Mouse (Mus musculus) adrenal gland, adult 8-10 months (tissue): ENCODE results near the gene Plekhg3. TPM values are rescaled to one million over a fixed set of nuclear protein-coding genes. Genes with fewer than 3 reads are reported as not detected.

Experiments
- DNase-seq: peaks from one replicate; pipeline ENCODE4 v3.0.0; 2022
- total RNA-seq, 4 experiments: library from RNA; stranded (reverse); gene quantifications; 2 replicates each; pipeline ENCODE4 v1.2.4; 2022

Gene Plekhg3
- 10 to 100 TPM; 10.8 to 23.4 (median 16.2) TPM for total RNA-seq

DNA sequence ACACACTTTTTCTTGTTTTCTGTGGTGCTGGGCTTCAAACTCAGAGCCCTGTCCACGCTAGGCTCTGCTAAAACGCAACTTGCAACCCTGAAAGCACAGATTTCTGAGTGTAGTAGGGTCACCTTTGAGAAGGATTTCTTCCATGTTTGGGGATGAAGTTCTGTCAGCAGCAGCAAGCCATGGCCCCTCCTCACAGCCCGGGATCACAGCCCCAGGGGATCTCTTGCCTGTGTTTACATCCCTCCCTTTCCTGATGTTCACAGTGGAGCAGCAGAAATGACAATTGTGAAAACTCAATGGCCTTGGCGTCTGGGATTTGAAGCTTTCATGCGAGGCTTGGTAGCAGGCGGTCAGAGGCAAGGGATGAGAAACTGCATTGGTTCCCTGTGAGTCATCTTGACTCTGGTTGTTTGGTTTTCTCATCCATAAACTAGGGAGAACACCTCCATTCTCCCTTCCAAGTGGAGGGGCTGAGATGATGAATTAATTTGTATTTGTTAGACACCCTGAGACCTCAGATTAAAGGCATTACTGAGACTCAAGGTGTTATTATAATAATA lies at the start of gene Plekhg3:
Gene Plekhg3 (plus strand): TSS at position 312 of the 560 bp plus-strand sequence.
- no peak for DNase-seq

DNA sequence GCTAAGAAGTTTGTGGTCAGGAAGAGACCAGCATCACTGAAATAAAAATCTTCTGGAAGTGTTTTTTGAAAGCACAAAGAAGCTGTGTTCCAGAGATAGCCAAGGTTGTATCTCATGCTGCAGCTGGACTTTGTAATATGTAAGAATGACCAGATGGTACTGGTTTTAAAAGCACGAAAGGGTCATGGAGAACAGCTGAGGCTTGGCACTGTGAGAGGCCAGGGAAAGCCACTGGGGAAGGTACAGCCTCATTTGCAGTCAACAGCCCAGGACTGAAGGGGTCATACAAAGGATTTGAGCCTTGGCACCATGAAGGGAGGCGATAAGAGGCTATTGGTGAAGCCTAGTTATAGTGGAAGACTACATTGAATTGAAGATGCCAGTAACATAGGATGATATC lies 48.2 kb upstream of the Plekhg3 start:
- DNase-seq = no peak

DNA sequence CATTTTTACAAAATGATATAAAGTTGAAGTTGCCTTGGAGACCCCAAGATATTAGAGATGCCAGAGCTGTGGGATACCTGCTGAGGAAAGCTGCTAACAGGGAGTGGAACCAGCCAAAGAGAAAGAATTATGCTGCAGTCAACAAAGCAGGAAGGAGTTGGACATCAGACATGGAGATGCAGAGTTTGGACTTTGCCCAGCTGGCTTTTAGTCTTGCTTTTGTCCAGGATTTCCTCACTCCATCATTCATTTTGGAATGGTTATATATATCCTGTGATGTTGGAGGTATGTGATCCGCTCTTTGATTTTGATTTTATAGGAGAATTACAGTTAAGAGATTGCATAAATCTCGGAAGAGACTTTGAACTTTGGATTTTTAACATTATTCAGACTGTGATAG lies 47.7 kb upstream of the Plekhg3 start:
- DNase-seq = no peak

DNA sequence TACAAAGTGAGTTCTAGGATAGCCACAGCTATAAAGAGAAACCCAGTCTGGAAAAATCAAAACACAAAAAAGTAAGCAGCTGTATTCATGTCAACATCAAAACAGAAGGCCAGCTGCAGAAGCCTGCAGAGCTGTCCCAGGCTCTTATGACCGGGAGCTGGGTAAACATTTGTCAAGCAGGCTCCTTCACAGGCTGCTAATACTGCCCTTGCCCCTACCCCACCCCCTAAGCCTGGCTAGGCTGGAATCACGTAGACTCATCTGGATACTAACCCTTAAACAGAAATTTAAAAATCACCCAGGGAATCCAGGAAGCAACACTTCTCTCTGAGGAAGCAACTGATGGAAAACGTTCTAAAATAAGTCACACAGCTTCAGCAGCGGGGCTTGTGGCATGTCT lies 45.8 kb upstream of the Plekhg3 start:
- DNase-seq = no peak

DNA sequence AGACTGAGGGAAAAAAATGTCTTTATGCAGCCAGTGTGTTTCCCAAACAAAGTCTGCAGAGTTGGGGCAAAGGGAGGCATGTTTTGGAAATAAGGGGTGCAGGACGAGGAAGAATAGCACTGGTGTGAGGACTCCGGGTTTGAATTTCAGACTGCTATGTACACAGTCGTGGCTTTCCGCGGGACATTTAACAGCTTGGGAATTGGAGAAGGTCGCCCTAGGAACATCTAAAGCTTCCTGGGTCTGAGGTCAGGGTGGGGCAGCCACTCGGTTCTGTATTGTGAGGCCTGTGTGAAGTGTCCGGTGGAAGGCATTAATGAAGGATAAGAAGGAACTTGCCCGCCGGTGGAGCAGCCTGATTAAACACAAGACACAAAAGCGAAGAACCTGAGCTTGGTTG lies 45.3 kb upstream of the Plekhg3 start:
- DNase-seq = no peak

DNA sequence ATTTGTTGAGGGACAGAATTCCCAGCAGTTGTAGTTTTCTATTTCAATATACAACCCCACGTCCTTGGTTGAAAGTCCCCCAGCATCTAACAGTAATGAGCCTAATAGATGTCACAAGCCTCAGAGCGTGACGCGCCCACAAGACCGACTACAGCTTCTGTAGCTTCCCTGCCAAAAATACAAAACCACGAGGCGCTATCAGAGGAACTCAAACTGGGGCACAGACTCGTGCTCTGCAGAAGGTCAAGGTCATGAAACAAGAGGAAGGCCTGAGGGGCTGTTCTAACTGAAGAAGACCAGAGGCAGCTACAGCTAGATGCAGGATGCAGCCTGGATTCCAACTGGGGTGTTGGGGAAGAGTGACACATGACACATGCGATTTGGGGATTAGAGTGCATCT lies 43.7 kb upstream of the Plekhg3 start:
- no peak for DNase-seq

DNA sequence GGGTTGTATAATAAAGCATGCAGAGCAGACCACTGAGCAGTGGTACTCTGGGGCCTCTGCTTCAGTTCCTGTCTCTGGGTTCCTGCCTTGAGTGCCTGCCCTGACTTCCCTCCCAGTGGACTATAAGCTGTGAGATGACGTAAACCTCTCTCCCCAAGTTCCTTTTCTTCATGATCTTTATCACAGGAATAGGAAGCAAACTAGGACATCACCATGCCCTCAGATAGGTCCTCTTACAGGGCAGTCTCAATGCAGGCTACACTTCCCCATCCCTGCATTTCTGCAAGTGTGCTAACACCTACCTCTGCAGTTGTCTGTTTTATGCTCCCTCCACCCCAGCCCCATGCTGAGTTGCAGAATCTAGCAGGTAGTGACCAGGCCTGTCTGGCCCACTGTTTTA lies 39.9 kb upstream of the Plekhg3 start:
- no peak for DNase-seq

DNA sequence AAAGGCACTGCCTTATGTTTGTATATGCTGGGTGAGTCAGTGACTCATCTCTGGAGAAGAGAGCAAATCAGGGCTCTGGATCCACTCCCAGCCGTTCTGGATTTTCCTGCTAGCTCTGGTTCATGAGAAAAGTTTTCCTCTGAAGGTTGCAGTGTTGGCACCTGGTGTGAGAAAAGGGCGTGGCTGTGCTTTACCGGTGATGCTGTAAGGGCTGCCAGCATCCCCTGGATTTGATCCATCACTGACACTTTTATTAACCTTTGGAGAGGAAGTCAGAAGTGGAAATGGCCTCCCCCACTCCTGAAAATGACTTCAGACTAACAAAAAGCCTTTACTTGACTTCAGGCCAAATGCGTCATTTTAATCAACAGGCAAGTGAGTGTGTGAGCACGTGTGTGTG lies 37.2 kb upstream of the Plekhg3 start:
- DNase-seq = no peak

DNA sequence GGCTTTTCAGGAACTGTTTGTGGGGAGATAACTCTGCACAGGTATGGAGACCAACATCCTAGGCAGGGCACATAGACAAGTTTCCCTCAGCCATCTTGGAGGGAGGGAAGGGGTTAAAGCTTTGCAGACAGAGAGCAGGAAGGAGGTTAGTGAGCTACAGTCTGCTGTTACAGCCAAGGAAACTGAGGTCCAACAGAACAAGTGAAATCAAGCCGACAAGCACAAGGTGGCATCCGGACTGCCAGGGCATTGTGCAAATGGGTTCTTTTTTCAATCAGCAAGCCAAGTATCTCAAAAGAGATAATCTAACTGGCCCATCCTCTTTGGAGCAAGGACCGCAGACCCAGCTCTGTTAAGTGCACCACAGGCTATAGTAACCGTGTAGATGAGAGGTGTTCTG lies 35.3 kb upstream of the Plekhg3 start:
- no peak for DNase-seq

DNA sequence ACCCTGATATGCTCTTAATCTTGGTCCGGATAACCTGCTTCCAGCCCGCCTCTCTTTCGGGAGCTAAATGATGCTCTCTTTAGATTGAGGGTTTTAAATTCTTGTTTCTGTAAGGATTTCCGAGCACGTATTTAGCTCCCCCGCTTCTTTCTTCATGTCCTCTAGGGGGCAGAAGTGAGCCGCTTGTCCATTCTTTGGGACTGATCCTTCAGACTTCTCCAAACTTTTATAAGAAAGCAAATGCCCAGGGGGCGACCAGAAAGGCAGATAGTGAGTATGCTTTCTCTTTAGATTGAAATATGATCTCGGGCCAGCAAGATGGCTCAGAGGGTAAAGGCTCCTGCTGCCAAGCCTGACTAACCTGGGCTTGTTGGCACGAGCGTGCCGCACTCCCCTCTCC lies 34.4 kb upstream of the Plekhg3 start:
- DNase-seq = no peak

DNA sequence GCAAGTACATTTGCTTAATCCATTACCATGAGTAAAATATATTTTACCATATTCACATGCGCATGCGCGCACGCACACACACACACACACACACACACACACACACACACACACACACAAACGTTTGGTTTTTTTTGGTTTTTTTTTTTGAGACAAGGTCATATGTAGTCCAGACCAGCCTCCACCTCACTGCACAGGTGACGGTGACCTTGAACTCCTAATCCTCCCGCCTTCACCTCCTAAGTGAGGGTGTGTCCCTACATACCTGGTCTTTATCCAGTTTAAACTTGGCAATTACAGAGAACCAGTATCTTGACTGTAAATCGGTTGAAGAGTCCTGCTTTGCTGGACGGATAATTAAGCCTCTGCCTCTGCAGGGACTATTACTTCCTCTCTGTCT lies 31.4 kb upstream of the Plekhg3 start:
- no peak for DNase-seq

DNA sequence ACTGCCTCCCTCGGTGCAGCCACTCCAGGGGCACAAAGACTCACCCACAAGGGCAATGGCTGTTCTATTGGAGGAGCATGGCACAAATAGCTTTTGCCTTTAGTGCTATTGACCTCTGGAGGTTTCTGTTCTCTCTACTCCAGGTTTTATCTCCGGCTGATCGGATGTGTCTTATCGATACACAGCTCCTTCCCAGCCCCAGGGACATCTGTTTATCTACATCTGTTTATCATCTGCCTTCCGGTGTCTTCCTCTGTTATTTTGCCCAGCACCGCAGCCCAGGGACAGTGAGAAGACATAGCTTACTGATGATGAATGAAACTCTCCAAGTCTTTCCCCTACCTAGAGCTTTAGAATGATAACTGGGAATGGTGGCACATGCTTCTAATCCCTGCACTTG lies 30.6 kb upstream of the Plekhg3 start:
- no peak for DNase-seq

DNA sequence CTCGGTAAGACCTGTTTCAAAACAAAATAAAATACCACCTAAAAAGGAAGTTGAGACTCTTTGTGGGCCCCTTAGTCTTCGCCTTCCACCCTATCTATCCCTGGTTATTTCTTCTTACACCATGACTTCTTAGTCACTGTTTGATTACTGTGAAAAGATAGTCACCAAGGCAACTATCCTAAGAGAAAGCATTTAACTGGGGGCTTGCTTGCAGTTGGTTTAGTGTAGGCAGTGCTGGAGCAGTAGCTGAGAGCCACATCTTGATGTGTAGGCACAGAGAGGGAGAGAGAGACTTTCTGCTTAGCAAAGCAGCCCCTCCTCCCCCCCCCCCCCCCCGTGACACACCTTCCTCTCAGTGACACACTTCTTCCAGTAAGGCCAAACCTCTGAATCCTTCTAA lies 29.8 kb upstream of the Plekhg3 start:
- no peak for DNase-seq

DNA sequence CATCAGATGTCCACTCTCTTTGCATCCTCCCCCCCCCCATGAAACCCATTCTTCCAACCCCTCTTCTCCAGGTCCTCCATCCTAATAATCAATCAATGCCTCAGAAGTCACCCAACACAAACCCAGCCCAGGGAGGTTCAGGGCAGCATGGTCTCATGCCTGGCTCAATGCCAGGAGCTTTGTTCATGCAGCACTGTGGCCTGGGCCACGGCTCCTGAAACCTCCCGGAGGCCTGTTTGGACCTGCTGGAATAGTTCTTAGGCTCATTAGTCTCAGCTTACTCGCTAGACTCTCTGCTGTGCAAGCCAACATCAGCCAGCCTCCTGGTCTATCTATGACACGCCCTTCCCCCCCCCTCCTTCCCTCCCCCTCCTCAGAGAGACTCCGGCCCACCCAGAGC lies 27.7 kb upstream of the Plekhg3 start:
- DNase-seq = no peak

DNA sequence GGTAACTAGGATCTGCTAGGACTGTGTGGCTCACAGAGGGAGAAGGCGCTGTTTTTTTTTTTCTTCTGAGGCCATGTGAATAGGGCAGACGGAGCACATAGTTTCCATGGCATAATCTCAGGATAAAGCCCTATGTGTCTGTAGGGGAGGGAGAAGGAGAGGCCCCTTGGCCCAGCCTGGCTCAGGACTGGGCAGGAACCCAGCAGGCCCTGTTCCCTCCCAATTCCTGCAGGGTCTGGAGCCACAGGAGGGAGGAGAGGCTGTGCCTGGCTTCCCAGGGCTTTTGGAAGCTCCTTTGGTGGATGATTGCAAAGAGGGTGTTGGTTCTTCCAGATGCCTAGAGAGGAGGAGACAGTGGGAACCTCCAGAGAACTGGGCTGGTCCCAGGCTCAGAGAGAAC lies 24.2 kb upstream of the Plekhg3 start:
- no peak for DNase-seq

DNA sequence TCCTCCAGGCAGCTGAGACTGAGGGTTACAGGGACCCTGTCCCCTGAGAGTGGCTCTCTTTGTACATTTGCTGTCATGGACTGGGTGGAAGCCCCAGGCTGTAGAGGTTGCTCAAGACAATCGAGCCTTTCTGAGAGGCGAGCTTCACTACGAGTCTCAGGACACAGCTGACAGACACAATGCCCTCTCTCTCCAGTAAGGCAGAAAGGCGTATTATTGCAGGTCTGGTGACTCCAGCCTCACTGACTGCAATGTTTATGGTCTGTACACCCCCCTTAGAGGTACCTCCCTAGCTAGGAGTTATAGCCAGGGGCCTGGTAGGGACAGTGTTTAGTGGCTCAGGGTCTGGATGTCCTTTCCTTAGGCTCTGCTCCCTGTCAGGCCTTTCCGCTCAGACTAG lies 22.9 kb upstream of the Plekhg3 start:
- DNase-seq = no peak

DNA sequence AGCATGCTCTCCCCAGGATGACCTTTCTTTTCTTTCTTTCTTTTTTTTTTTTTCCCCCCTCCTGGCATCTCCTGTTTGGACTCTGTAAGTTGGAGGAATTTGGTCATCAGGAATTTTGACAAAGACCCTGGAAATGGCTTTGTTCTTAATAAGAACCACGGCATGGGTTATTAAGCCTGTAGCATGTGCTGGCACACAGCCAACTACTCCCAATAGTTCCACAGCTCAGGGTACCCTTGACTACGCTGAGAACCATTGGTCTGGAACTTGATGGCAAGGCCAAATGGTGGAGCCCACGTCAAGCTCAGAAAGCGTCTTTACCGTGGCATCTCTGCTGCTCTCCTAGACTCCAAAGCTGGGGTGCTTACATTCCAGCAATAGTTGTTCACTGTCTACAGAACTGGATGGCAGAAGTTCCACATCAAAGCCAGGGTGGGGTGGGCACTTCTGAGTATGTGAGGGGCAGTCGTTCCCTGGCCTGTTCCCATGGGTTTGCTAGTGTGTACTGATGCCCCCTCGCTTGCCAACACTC lies 21.7 kb upstream of the Plekhg3 start:
- no peak for DNase-seq

DNA sequence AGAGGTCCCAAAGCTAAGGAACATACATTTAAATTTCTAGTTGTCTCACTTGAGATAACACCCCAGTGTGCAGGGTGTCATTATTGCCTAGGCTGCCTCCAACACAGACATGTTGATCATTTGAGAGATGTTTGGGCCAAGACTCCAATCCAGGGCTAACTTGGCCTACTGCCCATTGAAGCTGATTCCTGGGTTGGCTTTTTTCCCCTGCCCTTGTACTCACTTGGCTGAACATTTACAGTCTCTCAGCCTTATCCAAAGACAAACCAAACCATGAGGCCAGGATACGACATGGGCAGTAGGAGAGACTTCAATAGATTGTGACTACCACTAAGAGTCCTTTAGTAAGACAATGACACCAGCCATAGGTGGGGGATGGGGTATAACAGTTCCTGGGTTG lies 18.0 kb upstream of the Plekhg3 start:
- DNase-seq = no peak

DNA sequence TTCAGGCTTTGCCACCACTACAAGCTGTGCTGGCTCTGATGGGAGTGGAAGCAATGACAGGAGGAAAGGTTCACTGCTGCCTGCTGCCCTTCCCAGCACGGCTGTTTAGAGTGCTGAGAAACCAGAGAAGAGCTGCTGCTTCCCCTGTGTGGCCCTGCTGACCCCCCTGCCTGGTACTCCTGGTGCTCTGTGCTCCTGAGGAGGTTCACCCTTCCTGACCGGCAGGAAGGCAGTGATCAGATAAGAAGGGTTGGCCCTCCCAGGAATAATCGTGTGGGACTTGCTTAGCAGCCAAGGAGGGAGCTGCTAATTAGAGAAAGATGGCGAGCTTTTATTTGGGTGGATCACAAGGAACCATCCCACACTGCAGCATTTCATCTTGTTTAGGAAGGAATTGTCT lies 15.8 kb upstream of the Plekhg3 start:
- DNase-seq = no peak

DNA sequence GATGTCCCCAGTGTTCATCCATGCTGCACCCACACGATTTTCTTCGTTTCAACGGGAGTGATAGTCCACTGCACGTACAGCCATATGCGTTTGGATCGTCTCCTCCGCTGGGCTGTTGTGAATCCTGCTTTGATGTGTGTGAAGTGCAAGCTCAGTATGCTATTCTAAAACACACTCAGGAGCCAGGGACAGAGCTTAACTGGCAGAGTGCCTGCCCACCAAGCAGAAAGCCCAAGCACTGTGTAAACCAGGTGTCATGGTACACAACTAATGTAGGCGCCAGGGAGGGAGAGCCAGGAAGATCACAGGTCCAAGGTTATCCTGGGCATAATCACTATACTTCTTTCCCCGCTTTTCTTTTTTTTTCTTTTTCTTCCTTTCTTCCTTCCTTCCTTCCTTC lies 12.7 kb upstream of the Plekhg3 start:
- no peak for DNase-seq

DNA sequence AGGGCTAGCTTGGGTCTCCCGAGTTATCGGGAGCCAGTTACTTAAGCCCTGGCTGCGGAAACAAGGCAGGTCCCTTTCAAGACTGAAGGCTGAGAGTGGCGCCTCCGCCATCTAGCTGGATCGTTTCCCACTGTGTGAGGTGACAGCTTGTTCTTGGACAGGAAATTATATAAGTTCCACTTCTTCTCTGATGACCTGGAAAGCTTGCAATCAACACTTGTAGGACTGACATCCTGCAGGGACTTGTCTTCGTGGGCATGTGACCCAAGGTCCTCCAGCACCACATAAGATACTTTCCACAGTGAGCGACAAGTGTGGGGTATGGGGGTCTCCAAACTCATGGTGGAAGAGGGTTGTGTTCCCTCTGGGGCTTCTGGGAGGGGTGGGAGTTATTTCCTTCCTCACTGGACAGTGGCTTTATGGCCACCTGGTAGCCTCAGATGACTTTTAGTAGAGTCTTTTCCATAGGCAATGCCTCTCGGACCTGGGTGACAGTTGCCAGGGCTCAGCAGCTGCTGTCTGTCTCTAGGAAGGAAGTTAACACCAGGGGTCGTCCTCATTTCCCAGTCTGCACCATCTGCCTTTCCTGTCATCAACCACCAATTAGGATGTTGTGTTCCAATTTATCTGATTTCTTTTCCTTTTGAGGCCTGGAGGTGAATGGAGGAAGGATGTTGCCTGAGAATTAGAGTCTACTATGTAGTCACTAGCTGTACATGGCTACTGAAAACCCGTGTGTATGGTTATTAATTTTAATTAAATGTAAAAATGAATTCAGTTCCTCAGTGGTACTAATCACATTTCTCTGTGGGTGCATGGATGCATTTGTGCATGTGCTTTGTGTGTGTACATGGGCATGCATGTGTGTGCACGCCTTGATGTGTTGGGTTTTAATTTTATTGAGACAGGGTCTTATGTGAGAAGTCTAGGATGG lies 11.5 kb upstream of the Plekhg3 start:
- DNase-seq = no peak

DNA sequence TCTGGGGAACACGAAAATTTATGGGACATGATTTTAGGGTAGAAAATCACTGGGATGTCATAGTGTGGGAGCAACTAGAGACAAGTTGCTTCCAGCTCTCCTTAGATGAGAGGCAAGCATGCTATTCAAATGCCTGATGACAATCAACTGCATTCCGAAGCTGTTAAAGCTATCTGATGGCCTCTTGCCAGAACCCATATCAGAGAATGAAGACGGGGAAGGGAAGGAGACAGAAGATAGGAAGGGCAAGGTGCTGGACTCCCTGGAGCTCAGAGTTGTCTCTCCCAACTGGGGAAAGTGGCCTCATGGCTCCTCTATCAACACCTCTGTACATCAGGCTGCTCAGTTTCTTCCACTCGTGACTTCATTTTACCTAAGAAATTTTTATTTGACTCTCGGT lies 7.0 kb upstream of the Plekhg3 start:
- no peak for DNase-seq

DNA sequence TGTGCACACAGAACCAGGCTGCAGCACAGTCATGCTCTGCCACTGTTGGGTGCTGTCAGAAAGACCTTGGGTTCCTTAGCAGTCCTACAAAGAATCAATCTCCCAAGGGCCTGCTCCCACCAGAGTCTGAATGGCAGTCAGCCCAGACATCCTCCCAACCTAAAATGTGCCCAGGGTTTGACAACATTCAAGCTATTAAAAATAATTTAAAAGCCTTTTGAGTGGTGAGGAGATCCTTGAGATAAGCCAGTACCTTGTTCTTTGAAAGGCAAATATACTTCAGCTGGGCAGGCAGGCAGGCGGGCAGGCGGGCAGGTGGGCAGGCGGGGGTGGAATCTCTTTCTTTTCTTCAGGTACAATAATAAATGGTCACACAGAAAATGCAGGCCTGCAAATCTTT lies 5.8 kb upstream of the Plekhg3 start:
- DNase-seq = no peak

DNA sequence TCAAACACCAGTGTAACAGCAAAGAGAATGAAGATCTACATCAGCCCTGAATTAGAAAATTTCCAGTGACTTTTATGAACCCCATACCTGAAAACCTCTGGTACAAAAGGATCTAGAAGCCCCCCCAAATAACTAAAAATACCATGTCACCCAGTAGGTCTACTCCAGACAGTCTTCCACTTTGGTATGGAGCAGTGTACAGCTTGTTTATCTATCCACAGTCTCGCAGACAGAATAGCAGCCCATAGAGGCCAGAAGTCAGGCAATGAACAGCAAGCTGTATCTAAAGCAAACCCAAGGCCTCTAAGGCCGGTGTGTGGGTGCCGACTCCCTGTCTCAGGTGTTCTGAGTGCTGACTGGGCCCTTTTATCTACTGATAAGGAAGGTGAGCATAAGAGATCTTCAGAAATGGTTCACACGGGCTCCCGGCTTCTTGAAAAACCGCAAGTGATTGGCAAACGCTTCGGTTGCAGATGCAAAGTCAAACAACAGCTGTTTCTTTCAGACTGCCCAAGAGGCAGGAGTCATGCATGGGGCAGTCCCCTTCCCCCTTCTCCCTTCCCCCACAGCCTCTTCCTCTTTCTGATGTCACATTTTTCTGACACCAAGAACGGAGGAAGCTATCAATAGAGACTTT lies 3.3 kb upstream of the Plekhg3 start:
- no peak for DNase-seq
